Mouse (Mus musculus) CD4-positive helper T cell, adult 2 months (primary cell): ENCODE results near the gene Cacna1a.
"Not testable (repeated sequence)": the region's sequence is repeated elsewhere in the genome, so short reads cannot be mapped to it uniquely, and the experiment has no call there.

Experiments used
- DNase-seq: peaks from one replicate; pipeline ENCODE4 v3.0.0-alpha.2; 2012; ENCODE audit warnings: low read depth, missing footprints, low spot score

Gene Cacna1a

GRCm38 (mm10) chr8:84471271-84471995, 83.2 kb downstream of the Cacna1a start:
- DNase-seq: no peak

- DNase-seq: no peak
These were observed 86.2 kb downstream of the Cacna1a start for GRCm38 (mm10) chr8:84474456-84474855.

GRCm38 (mm10) chr8:84477341-84477740, 89.1 kb downstream of the Cacna1a start:
- no peak for DNase-seq

GRCm38 (mm10) chr8:84483004-84483403, 94.8 kb downstream of the Cacna1a start:
- no peak for DNase-seq

GRCm38 (mm10) chr8:84485366-84485765, 97.1 kb downstream of the Cacna1a start:
- no peak for DNase-seq

- DNase-seq: no peak
These were observed 97.6 kb downstream of the Cacna1a start for GRCm38 (mm10) chr8:84485864-84486263.

- DNase-seq: no peak
These were observed 101.0 kb downstream of the Cacna1a start for GRCm38 (mm10) chr8:84489223-84489622.

- no peak for DNase-seq
These were observed 106.4 kb downstream of the Cacna1a start for GRCm38 (mm10) chr8:84494541-84495084.

- no peak for DNase-seq
These were observed 112.9 kb downstream of the Cacna1a start for GRCm38 (mm10) chr8:84501181-84501580.

GRCm38 (mm10) chr8:84501671-84502308, 113.5 kb downstream of the Cacna1a start:
- DNase-seq: no peak

- no peak for DNase-seq
These were observed 114.4 kb downstream of the Cacna1a start for GRCm38 (mm10) chr8:84502638-84503037.

- no peak for DNase-seq
These were observed 119.0 kb downstream of the Cacna1a start for GRCm38 (mm10) chr8:84507220-84507619.

GRCm38 (mm10) chr8:84509764-84510163, 121.5 kb downstream of the Cacna1a start:
- not testable (repeated sequence) for DNase-seq

GRCm38 (mm10) chr8:84511621-84512020, 123.4 kb downstream of the Cacna1a start:
- DNase-seq: no peak

- no peak for DNase-seq
These were observed 125.5 kb downstream of the Cacna1a start for GRCm38 (mm10) chr8:84513765-84514164.

GRCm38 (mm10) chr8:84518180-84518579, 129.9 kb downstream of the Cacna1a start:
- DNase-seq: no peak

- no peak for DNase-seq
These were observed 130.5 kb downstream of the Cacna1a start for GRCm38 (mm10) chr8:84518720-84519119.

GRCm38 (mm10) chr8:84519767-84520626, 131.8 kb downstream of the Cacna1a start:
- DNase-seq: no peak

GRCm38 (mm10) chr8:84520999-84521398, 132.8 kb downstream of the Cacna1a start:
- DNase-seq: no peak

- DNase-seq: no peak
These were observed 139.8 kb downstream of the Cacna1a start for GRCm38 (mm10) chr8:84528036-84528435.

GRCm38 (mm10) chr8:84529548-84529947, 141.3 kb downstream of the Cacna1a start:
- no peak for DNase-seq

GRCm38 (mm10) chr8:84532725-84533124, 144.5 kb downstream of the Cacna1a start:
- no peak for DNase-seq
